28 mouse cellular contexts compared by ENCODE assay signal in genomic region chr4:130215392-130215791, GRCm38 (mm10). TPM values are rescaled to one million over a fixed set of nuclear protein-coding genes. Genes with fewer than 3 reads are reported as not detected.
A peak's percentile ranks its signal among the peaks of the same experiment; 100 is the strongest.
DNase-seq lines count a peak whose midpoint lies in the region; ATAC-seq and TF ChIP-seq lines count a peak whose summit lies in the region.
"Had no signal": no experiment of that assay in that cellular context is flagged by ENCODE, and none has a peak within 500 bp of the region (broad histone marks: within the 10 kb centered on the region; RNA-seq: fewer than 3 reads in every experiment).

No protein-coding gene starts in this region.

- TF ChIP-seq CTCF in kidney, adult 2 months (conservative IDR thresholded peaks at IDR 0.05; ENCODE audit: insufficient read depth, insufficient read length, low read depth, low read length): no peak
- TF ChIP-seq CTCF in intestine, postnatal 0 days (IDR thresholded peaks at IDR 0.05; ENCODE audit: low read depth): no peak

- no peaks in the 10 kb centered on the region; the same call in 1 of the 2 replicates for H3K4me1 ChIP-seq in kidney, adult 2 months (ENCODE audit: control insufficient read depth, insufficient read depth, low read length)
- no peaks in the 10 kb centered on the region for H3K4me1 ChIP-seq in intestine, embryonic 15.5 days (replicated peaks)
- H3K4me1 ChIP-seq in intestine, postnatal 0 days (replicated peaks; ENCODE audit: control insufficient read depth, insufficient read depth, low read length): no peaks in the 10 kb centered on the region
- H3K4me1 ChIP-seq: embryonic facial prominence, embryonic 13.5 days; embryonic facial prominence, embryonic 15.5 days; forebrain, embryonic 10.5 days; forebrain, embryonic 12.5 days had no signal

- no peak overlapping the region for H3K4me2 ChIP-seq in intestine, embryonic 15.5 days (replicated peaks)
- no peak overlapping the region for H3K4me2 ChIP-seq in intestine, postnatal 0 days (replicated peaks; ENCODE audit: low read depth)
- H3K4me2 ChIP-seq: embryonic facial prominence, embryonic 13.5 days; embryonic facial prominence, embryonic 15.5 days; forebrain, embryonic 12.5 days had no signal

- no peak overlapping the region for H3K27ac ChIP-seq in kidney, adult 2 months (ENCODE audit: insufficient read depth, low read depth, low read length)
- H3K27ac ChIP-seq in intestine, embryonic 15.5 days: no peak overlapping the region
- no peak overlapping the region for H3K27ac ChIP-seq in intestine, postnatal 0 days (ENCODE audit: low read depth, low read length)
- H3K27ac ChIP-seq: embryonic facial prominence, embryonic 13.5 days; embryonic facial prominence, embryonic 15.5 days; forebrain, embryonic 10.5 days; forebrain, embryonic 12.5 days had no signal

- no peak for TF ChIP-seq POLR2A in kidney, adult 2 months (IDR thresholded peaks at IDR 0.05; ENCODE audit: low read depth, low read length)

- no peak overlapping the region for H3K4me3 ChIP-seq in kidney, adult 2 months (ENCODE audit: insufficient read depth, low read depth, low read length)
- H3K4me3 ChIP-seq in intestine, embryonic 15.5 days (replicated peaks): no peak overlapping the region
- H3K4me3 ChIP-seq in intestine, postnatal 0 days (ENCODE audit: low read depth, low read length): no peak overlapping the region
- H3K4me3 ChIP-seq: embryonic facial prominence, embryonic 13.5 days; embryonic facial prominence, embryonic 15.5 days; erythroblast, embryonic 14.5 days; forebrain, embryonic 10.5 days; forebrain, embryonic 12.5 days had no signal

- H3K36me3 ChIP-seq in kidney, adult 2 months (ENCODE audit: control insufficient read depth, insufficient read depth, low read length): no peaks in the 10 kb centered on the region
- no peaks in the 10 kb centered on the region for H3K36me3 ChIP-seq in intestine, embryonic 15.5 days
- H3K36me3 ChIP-seq in intestine, postnatal 0 days (ENCODE audit: control insufficient read depth, insufficient read depth): no peaks in the 10 kb centered on the region
- H3K36me3 ChIP-seq: embryonic facial prominence, embryonic 13.5 days; embryonic facial prominence, embryonic 15.5 days; forebrain, embryonic 10.5 days; forebrain, embryonic 12.5 days had no signal

- ATAC-seq in intestine, embryonic 15.5 days: peak; percentile 53; the same call in 1 of the 2 replicates
- peak; percentile 60 for ATAC-seq in intestine, postnatal 0 days
- ATAC-seq: activated CD4-positive, CD25-positive, alpha-beta regulatory T cell, adult 4 months; forebrain, embryonic 14.5 days; forebrain, embryonic 16.5 days had no signal

- no peaks in the 10 kb centered on the region for H3K9me3 ChIP-seq in intestine, embryonic 15.5 days
- no peaks in the 10 kb centered on the region for H3K9me3 ChIP-seq in intestine, postnatal 0 days (ENCODE audit: control insufficient read depth)
- H3K9me3 ChIP-seq: embryonic facial prominence, embryonic 13.5 days; embryonic facial prominence, embryonic 15.5 days; forebrain, embryonic 10.5 days; forebrain, embryonic 12.5 days had no signal

- peak; percentile 18 for DNase-seq in kidney, postnatal 14 days
- no peak for DNase-seq in kidney, adult 2 months
- peak; percentile 64 for DNase-seq in yolk sac, embryonic 10.5 days (ENCODE audit: low spot score)
- DNase-seq in c-Kit-positive CD71-positive TER-119-positive erythroid progenitor cells, embryonic 14.5 days (ENCODE audit: low spot score): no peak
- no peak for DNase-seq in lung, adult 18-20 months
- no peak for DNase-seq in embryo, embryonic 10 days (ENCODE audit: low spot score)
- DNase-seq: adrenal gland, adult 8-10 months; adrenal gland, postnatal 14 days; adrenal gland, postnatal 36 days; cerebellum, adult 11 months; cerebellum, adult 18-20 months; cerebellum, adult 9-10 months; cerebellum, postnatal 10 days; cerebellum, postnatal 25 days; embryo, embryonic 11 days had no signal

- WGBS in kidney, adult 2 months: 66% methylated on average over 8 of the region's 8 CpGs
- WGBS in intestine, embryonic 15.5 days: 82% methylated on average over 8 of the region's 8 CpGs
- WGBS in intestine, postnatal 0 days: 78% methylated on average over 8 of the region's 8 CpGs

- no peaks in the 10 kb centered on the region for H3K27me3 ChIP-seq in kidney, adult 2 months (replicated peaks; ENCODE audit: control insufficient read depth, insufficient read depth, low read length)
- no peaks in the 10 kb centered on the region for H3K27me3 ChIP-seq in intestine, embryonic 15.5 days (replicated peaks)
- H3K27me3 ChIP-seq in intestine, postnatal 0 days (replicated peaks; ENCODE audit: control insufficient read depth, insufficient read depth, low read length): no peaks in the 10 kb centered on the region
- H3K27me3 ChIP-seq: embryonic facial prominence, embryonic 13.5 days had no signal

- no peak overlapping the region for H3K9ac ChIP-seq in intestine, embryonic 15.5 days
- no peak overlapping the region for H3K9ac ChIP-seq in intestine, postnatal 0 days (ENCODE audit: low read depth, low read length)
- H3K9ac ChIP-seq: embryonic facial prominence, embryonic 13.5 days; embryonic facial prominence, embryonic 15.5 days; forebrain, embryonic 12.5 days had no signal

RNA-seq across cellular contexts. Expression of gene Gm853, which starts 6.8 kb away (rescaled TPM):
- 64.7 and 89.1 TPM in 2 replicates for polyA plus RNA-seq in kidney, adult 2 months (2012; rRNA removed)
- not detected in 2 replicates for polyA plus RNA-seq in intestine, embryonic 15.5 days (2015; fragmentation: Nextera tagmentation; extraction: Ambion mirVana)
- polyA plus RNA-seq in intestine, postnatal 0 days (2015; fragmentation: Nextera tagmentation; extraction: Ambion mirVana): not detected in 2 replicates
- polyA plus RNA-seq: activated CD4-positive, CD25-positive, alpha-beta regulatory T cell, adult 4 months; C2C12; cortical plate, adult 2 months; embryonic facial prominence, embryonic 11.5 days; embryonic facial prominence, embryonic 13.5 days; embryonic facial prominence, embryonic 15.5 days; erythroblast, embryonic 14.5 days; forebrain, embryonic 10.5 days; forebrain, embryonic 12.5 days had no signal

RNA-seq across cellular contexts. Expression of gene Tinagl1, which starts 40.5 kb away (rescaled TPM):
- polyA plus RNA-seq in kidney, adult 2 months (2012; rRNA removed): 118 and 133 TPM in 2 replicates
- 65.6 and 72.9 TPM in 2 replicates for polyA plus RNA-seq in intestine, embryonic 15.5 days (2015; fragmentation: Nextera tagmentation; extraction: Ambion mirVana)
- polyA plus RNA-seq in intestine, postnatal 0 days (2015; fragmentation: Nextera tagmentation; extraction: Ambion mirVana): 87.2 and 88.8 TPM in 2 replicates
- polyA plus RNA-seq: activated CD4-positive, CD25-positive, alpha-beta regulatory T cell, adult 4 months had no signal

Comparison
In these comparisons a context has a peak if more than half of its experiments do, and no peak if none do; other contexts are left out.
1. DNase-seq: peak in kidney, postnatal 14 days (single experiment) and yolk sac, embryonic 10.5 days (single experiment); none in kidney, adult 2 months (single experiment), c-Kit-positive CD71-positive TER-119-positive erythroid progenitor cells, embryonic 14.5 days (single experiment), lung, adult 18-20 months (0 of 2) and embryo, embryonic 10 days (single experiment).
2. RNA of gene Gm853, which starts 6.8 kb away (polyA plus RNA-seq): 64.7 to 89.1 TPM in kidney, adult 2 months; not detected in intestine, embryonic 15.5 days and not detected in intestine, postnatal 0 days; every median in the first group is over 10 times any median in the second.